Mouse (Mus musculus): Measurements from ENCODE around the gene Patl2.

- TF ChIP-seq CTCF (IDR thresholded peaks at IDR 0.05; ENCODE audit: extremely low read depth, insufficient read length, insufficient replicate concordance, low read depth, low read length) (no peak), POLR2A (IDR thresholded peaks at IDR 0.05; ENCODE audit: low read depth, low read length) (no peak)
These were observed 36.3 kb downstream of the Patl2 start for GRCm38 (mm10) chr2:122149716-122150115.

Data from small intestine, adult 2 months (tissue).